Comparison of ENCODE assay signal across 27 mouse cellular contexts in the genomic region with DNA sequence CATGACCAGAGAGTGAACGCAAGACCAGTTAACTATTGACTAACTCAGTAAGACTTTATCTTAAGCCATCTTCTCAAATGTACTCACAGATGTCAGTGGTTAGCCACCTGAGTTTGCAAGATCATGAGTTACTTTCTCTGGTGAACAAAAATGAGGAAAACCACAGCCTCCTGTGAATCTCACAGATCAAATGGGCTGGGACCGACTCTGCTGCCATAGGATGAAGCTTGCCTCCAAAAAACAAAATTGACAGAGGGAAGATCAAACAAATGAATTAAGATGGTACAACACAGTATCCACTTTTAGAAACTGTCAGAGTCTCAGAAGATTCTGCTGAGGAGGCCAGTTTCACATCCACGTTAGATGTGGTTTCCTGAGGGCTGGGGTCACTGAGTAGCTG. TPM values are rescaled to one million over a fixed set of nuclear protein-coding genes. Genes with fewer than 3 reads are reported as not detected.
"Had no signal": no experiment of that assay in that cellular context is flagged by ENCODE, and none has a peak within 500 bp of the region (broad histone marks: within the 10 kb centered on the region; RNA-seq: fewer than 3 reads in every experiment).

No protein-coding gene starts in this region.

- H3K9me3 ChIP-seq: kidney, embryonic 15.5 days; limb, embryonic 12.5 days; limb, embryonic 15.5 days; liver, embryonic 12.5 days; liver, embryonic 15.5 days; lung, embryonic 15.5 days had no signal

- H3K27ac ChIP-seq: kidney, embryonic 15.5 days; limb, embryonic 12.5 days; limb, embryonic 15.5 days; liver, embryonic 12.5 days; liver, embryonic 15.5 days; lung, embryonic 15.5 days had no signal

- H3K36me3 ChIP-seq: kidney, embryonic 15.5 days; limb, embryonic 12.5 days; limb, embryonic 15.5 days; liver, embryonic 12.5 days; liver, embryonic 15.5 days; lung, embryonic 15.5 days had no signal

- H3K4me1 ChIP-seq: kidney, embryonic 15.5 days; limb, embryonic 12.5 days; limb, embryonic 15.5 days; liver, embryonic 12.5 days; liver, embryonic 15.5 days; lung, embryonic 15.5 days had no signal

- DNase-seq: kidney, adult 8-10 months; kidney, postnatal 10 days; kidney, postnatal 36 days; left cerebral cortex, postnatal 4 days; lung, adult 18-20 months; lung, postnatal 10 days; lung, postnatal 36 days; midbrain, embryonic 14.5 days had no signal

- H3K4me2 ChIP-seq: kidney, embryonic 15.5 days; limb, embryonic 12.5 days; limb, embryonic 15.5 days; liver, embryonic 12.5 days; liver, embryonic 15.5 days; lung, embryonic 15.5 days; midbrain, embryonic 11.5 days had no signal

- H3K27me3 ChIP-seq: limb, embryonic 12.5 days; limb, embryonic 15.5 days; liver, embryonic 12.5 days; liver, embryonic 15.5 days; lung, embryonic 15.5 days had no signal

- H3K9ac ChIP-seq: kidney, embryonic 15.5 days; limb, embryonic 12.5 days; limb, embryonic 15.5 days; liver, embryonic 12.5 days; liver, embryonic 15.5 days; lung, embryonic 15.5 days had no signal

- H3K4me3 ChIP-seq: kidney, embryonic 15.5 days; limb, embryonic 12.5 days; limb, embryonic 15.5 days; liver, embryonic 12.5 days; liver, embryonic 15.5 days; lung, embryonic 15.5 days had no signal

- ATAC-seq: liver, embryonic 12.5 days had no signal

RNA-seq across cellular contexts. Expression of gene Olfr312, which starts 0.7 kb away (rescaled TPM):
- total RNA-seq: layer of hippocampus, adult 8-10 months; layer of hippocampus, postnatal 14 days; left cerebral cortex, adult 8-10 months; left cerebral cortex, postnatal 14 days; left cerebral cortex, postnatal 4 days; megakaryocyte-erythroid progenitor cell, adult 5-6 weeks; midbrain, postnatal 0 days had no signal
- polyA plus RNA-seq: kidney, embryonic 15.5 days; limb, embryonic 12.5 days; limb, embryonic 15.5 days; liver, embryonic 12.5 days; liver, embryonic 15.5 days; lung, embryonic 15.5 days; midbrain, embryonic 11.5 days; midbrain, embryonic 14.5 days; midbrain, postnatal 0 days; neural tube, embryonic 11.5 days; neural tube, embryonic 14.5 days; small intestine, adult 2 months; spleen, adult 2 months; stomach, embryonic 16.5 days had no signal

RNA-seq across cellular contexts. Expression of gene Olfr311, which starts 9.3 kb away (rescaled TPM):
- total RNA-seq: layer of hippocampus, adult 8-10 months; layer of hippocampus, postnatal 14 days; left cerebral cortex, adult 8-10 months; left cerebral cortex, postnatal 14 days; left cerebral cortex, postnatal 4 days; megakaryocyte-erythroid progenitor cell, adult 5-6 weeks; midbrain, postnatal 0 days had no signal
- polyA plus RNA-seq: kidney, embryonic 15.5 days; limb, embryonic 12.5 days; limb, embryonic 15.5 days; liver, embryonic 12.5 days; liver, embryonic 15.5 days; lung, embryonic 15.5 days; midbrain, embryonic 11.5 days; midbrain, embryonic 14.5 days; midbrain, postnatal 0 days; neural tube, embryonic 11.5 days; neural tube, embryonic 14.5 days; small intestine, adult 2 months; spleen, adult 2 months; stomach, embryonic 16.5 days; testis, adult 2 months had no signal

RNA-seq across cellular contexts. Expression of gene Olfr313, which starts 15.0 kb away (rescaled TPM):
- total RNA-seq: layer of hippocampus, adult 8-10 months; layer of hippocampus, postnatal 14 days; left cerebral cortex, adult 8-10 months; left cerebral cortex, postnatal 14 days; left cerebral cortex, postnatal 4 days; megakaryocyte-erythroid progenitor cell, adult 5-6 weeks; midbrain, postnatal 0 days had no signal
- polyA plus RNA-seq: kidney, embryonic 15.5 days; limb, embryonic 12.5 days; limb, embryonic 15.5 days; liver, embryonic 12.5 days; liver, embryonic 15.5 days; lung, embryonic 15.5 days; midbrain, embryonic 11.5 days; midbrain, embryonic 14.5 days; midbrain, postnatal 0 days; neural tube, embryonic 11.5 days; neural tube, embryonic 14.5 days; small intestine, adult 2 months; spleen, adult 2 months; stomach, embryonic 16.5 days had no signal

RNA-seq across cellular contexts. Expression of gene Fam183b, which starts 28.0 kb away (rescaled TPM):
- total RNA-seq: megakaryocyte-erythroid progenitor cell, adult 5-6 weeks had no signal
- polyA plus RNA-seq: limb, embryonic 12.5 days; limb, embryonic 15.5 days; liver, embryonic 15.5 days; spleen, adult 2 months had no signal
